Mouse (Mus musculus) forebrain, embryonic 12.5 days (tissue): ENCODE measurements around the gene Grik3. TPM values are rescaled to one million over a fixed set of nuclear protein-coding genes. Genes with fewer than 3 reads are reported as not detected.

ENCODE experiments used
- microRNA-seq: library from miRNA; unstranded; fragments of <30 nt; microRNA quantifications from one replicate; pipeline ENCODE4, GENCODE M21; 2017
- polyA plus RNA-seq: library from polyadenylated mRNA; unstranded; fragments of >200 nt; fragmentation: Nextera tagmentation; extraction: Ambion mirVana; gene quantifications from 2 replicates; pipeline ENCODE4 v1.2.1, GENCODE M21; 2016

Gene Grik3
- polyA plus RNA-seq, 1 experiment from 2014 or later = 2.8 TPM

Small RNA genes within 50 kb of the gene (microRNA-seq; reads per million reads assigned to microRNA genes)
- gene Mir692-2 = not detected
